Mouse (Mus musculus) kidney, postnatal 14 days (tissue): ENCODE measurements at regions not wholly inside any gene's neighbourhood (a gene's known extent, or its start where the extent isn't known, plus 50 kb on each side); places are given as distances from the start of the nearest gene placed in this dataset.

Experiments used
- DNase-seq: peaks from one replicate; pipeline ENCODE4 v3.0.0; 2022; ENCODE audit warnings: mixed read lengths

DNA sequence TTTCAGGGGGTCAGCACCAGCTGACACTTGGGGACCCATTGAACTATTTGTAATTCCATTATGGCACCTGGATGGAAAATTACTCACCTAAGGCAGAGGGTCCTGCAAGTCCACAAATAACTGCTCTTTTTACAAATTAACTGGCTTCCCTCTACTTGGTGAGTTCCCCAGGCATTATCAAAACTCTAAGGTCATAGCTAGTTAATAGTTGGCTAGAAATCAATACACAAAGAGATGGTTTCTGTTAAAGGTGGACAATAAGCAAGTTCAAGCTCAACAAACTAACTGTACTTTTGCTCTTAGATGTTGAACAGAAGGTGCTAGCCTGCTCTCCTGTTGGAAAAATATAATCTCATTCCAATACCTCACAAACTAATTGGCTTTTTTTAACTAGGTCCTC is 138.7 kb upstream of the Lpp start:
- no peak for DNase-seq

GRCm38 (mm10) chr16:24254143-24254542 is 139.2 kb upstream of the Lpp start:
- no peak for DNase-seq

DNA sequence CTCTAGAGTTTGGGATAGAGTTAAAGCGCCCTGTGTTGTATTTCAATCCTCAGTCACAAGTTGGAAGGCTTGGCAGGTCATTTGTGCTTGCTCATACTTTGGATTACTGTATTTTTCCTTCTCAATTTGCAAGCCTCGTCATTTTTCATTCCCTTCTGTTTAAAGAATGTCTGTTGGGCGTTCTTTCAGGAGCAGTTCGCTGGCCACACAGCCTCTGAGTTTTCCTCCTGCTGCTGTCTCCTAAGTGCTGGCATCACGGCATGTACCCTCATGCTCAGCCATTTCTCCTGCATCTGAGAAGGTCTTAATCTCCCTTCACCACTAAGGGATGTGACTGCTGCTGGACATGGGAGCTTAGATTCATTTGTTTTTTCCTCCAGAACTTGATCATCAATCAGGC is 146.0 kb upstream of the Lpp start:
- peak; percentile 14 for DNase-seq

DNA sequence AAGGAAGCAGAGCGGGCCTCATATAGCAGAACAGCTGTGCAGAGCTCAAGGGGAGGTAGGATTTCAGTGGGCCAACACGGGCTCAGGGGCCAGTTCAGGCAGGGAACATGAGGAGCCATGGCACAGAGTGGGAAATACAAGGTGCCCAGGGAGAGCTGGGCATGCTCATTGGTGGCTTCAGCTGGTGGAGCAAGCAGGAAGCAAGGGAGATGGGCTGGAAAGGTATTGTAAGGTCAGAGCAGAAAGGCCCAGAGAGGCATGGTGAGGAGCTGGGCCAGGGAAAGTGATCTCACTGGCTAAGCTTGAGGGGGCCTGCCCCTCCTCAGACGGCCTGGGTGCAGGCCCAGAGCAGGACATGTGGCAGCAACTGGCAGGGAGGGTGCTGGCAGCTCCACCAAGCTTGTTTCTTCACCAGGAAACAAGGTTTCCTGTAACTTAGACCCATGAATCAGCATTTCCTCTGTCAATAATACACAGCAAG is 155.2 kb upstream of the Lpp start:
- DNase-seq: peak; percentile 67

- DNase-seq: no peak
These were observed 155.9 kb upstream of the Lpp start for GRCm38 (mm10) chr16:24237425-24237824.

- no peak for DNase-seq
These were observed 156.3 kb upstream of the Lpp start for GRCm38 (mm10) chr16:24237013-24237412.

GRCm38 (mm10) chr16:24236511-24236910 is 156.8 kb upstream of the Lpp start:
- no peak for DNase-seq

DNA sequence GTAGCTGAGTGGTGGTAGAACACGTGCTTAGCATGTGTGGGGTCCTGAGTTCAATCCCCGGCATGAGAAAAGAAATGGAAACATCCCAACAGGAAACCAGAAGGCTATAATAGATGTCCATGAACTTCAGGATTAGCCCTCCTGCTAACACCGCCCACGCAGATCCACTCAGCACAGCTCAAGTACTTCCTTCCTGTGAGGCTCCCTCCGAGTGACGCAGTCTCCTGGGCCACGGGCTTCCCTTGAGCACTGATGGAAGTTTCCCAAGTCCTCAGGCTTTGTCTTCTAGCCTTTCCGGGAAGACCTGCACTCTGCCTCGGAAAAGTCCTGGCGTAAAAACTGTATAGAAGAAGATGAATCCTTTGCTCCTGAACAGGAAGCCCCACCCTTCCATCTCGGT is 158.5 kb upstream of the Lpp start:
- peak; percentile 36 for DNase-seq

DNA sequence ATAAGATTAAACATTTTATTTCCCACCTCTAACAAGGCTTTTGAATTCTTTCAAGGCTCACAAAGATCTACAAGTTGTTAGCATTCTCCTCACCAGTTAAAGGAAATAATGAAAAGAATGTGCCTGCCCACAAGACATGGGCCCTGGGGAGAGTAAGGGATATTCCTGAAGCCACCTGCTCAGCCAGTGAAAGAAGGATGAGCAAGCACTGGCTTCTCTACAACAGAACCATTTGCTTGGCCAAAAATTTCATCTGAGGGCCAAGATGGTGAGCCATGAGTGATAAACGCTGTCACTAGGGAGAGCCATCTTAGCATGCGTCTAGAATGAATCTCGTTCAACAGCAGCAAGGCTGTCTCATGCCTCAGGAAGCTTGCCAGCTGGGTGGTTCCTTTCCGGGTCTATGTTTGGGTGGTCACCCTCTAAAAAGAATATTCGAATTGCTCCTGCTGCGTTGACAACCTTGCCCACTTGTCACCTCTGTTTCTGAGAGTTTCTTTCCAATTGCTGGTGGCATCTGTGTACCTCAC is 161.2 kb upstream of the Lpp start:
- DNase-seq: no peak

DNA sequence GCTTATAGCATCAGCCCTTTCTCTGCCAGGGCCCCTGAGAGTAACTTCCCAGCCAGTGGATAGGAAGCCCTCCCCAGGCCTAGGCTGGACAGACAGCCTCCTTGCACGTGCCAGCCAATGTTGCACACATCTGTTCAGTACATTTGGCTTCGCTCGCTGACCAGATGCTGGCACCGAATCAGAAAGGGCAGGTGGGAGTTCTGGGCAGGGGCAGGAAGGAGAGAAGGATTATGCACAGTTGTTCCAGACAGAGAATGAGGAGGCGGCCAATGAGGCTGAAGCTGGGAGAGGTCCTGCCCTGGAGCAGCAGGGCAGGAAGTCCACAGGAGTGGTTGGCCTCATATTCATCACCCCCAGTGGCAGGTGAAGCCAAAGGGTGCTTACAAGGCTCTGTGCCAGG is 161.8 kb upstream of the Lpp start:
- DNase-seq: no peak

GRCm38 (mm10) chr16:24229002-24229607 is 164.2 kb upstream of the Lpp start:
- no peak for DNase-seq

DNA sequence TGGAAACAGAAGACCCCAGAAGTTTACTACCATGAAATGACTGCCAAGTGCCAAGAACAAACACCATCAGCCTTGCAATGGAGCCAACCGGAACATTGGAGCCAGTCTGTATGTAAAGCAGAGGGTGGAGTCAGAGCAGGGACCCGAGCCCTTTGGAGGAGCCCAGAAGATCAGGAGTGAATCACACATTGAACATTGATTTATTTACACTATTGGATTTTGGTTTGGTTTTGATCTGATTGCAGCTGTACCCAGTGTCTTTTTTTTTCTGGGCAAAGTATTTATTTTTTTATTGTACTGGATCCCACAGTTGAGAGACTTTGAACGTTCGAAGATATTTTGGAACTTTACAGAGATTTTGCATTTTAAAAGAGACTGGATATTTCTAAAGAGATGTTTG is 167.4 kb upstream of the Lpp start:
- no peak for DNase-seq

DNA sequence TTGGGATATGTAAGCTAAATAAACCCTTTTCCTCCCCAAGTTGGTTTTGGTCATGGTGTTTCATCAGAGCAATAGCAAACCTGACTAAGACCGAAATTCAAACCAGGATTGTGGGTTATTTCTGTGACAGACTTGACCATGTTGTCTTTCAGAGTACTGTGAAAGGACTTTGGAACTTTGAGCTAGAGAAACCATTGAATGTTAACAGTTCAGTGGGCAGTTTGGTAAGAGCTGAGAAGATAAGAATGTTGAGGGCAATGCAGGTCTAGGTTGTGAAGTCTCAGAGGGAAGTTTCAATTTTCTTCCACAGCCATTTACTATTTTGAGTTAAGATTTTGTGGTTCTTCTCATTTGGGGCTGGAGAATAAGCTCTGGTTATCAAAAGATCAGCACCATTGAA is 168.2 kb upstream of the Lpp start:
- DNase-seq: no peak

DNA sequence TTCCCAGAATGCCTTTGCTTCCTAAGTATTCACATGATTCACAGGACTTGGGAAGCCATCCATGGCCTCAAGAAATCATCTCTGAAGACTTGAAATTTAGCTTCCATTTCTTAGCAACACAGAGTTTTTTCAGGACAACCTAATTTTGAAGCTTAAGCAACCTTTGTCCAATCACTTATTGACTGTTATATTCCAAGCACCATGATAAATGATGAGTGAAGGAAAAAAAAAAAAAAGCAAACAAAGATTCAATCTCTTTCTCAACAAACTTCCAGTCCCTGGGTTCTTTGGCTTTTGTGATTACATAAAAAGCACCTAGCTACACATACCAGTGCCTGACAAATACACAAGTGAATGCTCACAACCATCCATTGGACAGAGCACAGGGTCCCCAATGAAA is 169.4 kb upstream of the Lpp start:
- no peak for DNase-seq

DNA sequence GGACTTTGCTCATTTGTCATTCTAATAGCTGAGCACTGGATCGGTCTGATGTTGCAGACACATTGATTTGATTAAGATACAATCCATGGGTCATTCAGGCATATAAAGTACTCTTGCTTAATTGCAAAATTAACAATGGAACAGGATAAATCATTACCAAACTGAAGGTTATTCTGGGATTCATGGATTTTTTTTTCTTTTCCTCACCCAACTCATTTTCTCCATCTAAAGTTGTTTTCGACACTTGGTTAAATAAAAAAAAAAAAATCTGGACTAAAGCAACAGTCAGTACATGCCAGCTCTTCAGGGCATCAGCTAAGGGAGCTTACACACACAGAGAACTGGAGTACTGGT is 169.8 kb upstream of the Lpp start:
- no peak for DNase-seq

DNA sequence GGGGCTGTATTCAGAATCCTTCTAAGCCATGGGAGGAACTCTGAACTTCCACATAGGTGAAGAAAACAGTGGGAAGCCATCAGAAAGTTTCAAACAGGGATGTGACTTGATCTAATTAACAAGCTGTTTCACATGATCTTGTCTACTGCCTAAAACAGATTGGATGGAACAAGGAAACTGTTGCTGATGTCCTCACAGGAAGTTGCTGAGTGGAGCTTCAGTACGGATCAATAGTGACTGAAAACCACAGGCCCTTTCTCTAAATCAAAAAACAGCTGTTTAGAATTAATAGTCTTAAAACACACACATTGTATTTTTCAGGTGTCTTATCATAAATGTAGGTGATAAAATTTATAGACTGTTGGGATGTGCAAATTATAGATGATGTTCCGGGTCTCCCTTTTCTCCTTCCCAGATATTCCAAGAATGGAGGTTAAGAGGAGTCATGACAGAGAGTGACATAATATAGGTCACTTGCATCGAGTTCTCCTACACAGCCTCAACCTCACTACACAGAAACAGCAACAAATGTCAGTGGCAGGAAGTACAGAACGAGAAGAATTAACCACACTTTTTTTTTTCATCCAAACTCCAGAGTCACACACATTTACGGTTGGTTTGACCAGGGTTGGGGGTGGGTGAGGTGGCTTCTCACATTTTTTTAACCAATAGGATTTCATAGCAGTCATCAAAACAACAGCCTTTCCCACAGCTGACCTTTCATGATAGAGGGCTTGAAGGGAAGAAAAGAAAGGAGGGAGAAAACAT is 170.4 kb upstream of the Lpp start:
- no peak for DNase-seq

- no peak for DNase-seq
These were observed 171.3 kb upstream of the Lpp start for GRCm38 (mm10) chr16:24221992-24222391.

GRCm38 (mm10) chr16:24220613-24221012 is 172.7 kb upstream of the Lpp start:
- DNase-seq: no peak

- DNase-seq: no peak
These were observed 173.6 kb upstream of the Lpp start for GRCm38 (mm10) chr16:24219691-24220090.

- no peak for DNase-seq
These were observed 174.5 kb upstream of the Lpp start for GRCm38 (mm10) chr16:24218850-24219185.

DNA sequence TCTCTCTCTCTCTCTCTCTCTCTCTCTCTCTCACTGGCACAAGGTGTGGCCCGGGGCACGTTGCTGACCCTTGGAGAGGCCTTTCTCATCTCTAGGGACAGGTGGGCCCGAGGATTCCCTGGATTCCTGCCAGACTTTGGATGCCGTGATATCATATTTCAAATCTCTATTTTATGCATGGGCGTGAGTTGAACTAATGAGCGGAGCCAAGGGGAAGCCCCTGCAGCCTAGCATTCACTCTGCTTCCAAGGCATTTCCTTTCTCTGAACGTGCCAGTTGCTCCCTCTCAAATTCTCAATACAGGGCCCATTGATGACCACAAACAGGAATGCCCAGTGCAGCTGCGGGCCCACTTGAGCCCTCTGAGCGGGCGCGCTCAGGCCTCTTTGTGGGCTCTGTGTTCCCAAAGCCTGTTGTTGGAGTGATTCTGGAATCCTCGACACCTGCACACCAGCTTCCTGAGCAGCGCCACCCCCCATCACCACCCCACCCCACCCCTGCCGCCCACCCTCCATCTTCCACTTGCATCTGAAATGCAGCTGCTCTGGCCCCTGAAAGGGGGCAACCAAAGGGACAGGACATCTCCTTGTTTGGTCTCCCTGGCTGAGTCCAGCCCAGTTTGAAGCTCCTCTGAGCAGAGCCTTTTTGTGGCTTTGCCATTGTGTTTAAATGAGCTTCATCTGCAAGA is 175.0 kb upstream of the Lpp start:
- DNase-seq: no peak

GRCm38 (mm10) chr16:24216828-24217227 is 176.5 kb upstream of the Lpp start:
- DNase-seq: no peak

- no peak for DNase-seq
These were observed 178.0 kb upstream of the Lpp start for GRCm38 (mm10) chr16:24215353-24215752.

- DNase-seq: no peak
These were observed 179.7 kb upstream of the Lpp start for GRCm38 (mm10) chr16:24213577-24213976.
